Mouse (Mus musculus) MEL (cell line): ENCODE measurements at regions not wholly inside any gene's neighbourhood (a gene's known extent, or its start where the extent isn't known, plus 50 kb on each side); places are given as distances from the start of the nearest gene placed in this dataset.

ENCODE experiments used
- DNase-seq: peaks from one replicate; pipeline ENCODE4 v3.0.0; 2011; ENCODE audit warnings: low read depth, low spot score
- H3K27ac ChIP-seq: 2 replicates; pipeline ENCODE4 v1.5.1; 2012; ENCODE audit warnings: low read depth, mild to moderate bottlenecking, control low read depth, low read length, moderate library complexity; ENCODE audit not compliant: control insufficient read depth
- H3K27me3 ChIP-seq, 2 experiments: fragments of 150-350 bp in 1 of 2; sonication (generic) in 1 of 2; 2 replicates each; pipeline ENCODE4 v1.6.1; 2012; ENCODE audit warnings: low read length in 2 of 2, mild to moderate bottlenecking in 2 of 2, improper control_type of control experiment in 1 of 2, moderate library complexity in 1 of 2; ENCODE audit not compliant: insufficient read depth in 2 of 2, control insufficient read depth in 1 of 2
- H3K36me3 ChIP-seq, 2 experiments: 2 replicates each; pipeline ENCODE4 v1.6.1; 2012 to 2014; ENCODE audit warnings: low read length in 2 of 2, improper control_type of control experiment in 1 of 2, inconsistent platforms in 1 of 2, mild to moderate bottlenecking in 1 of 2; ENCODE audit not compliant: insufficient read depth in 2 of 2, control insufficient read depth in 1 of 2
- H3K4me1 ChIP-seq, 2 experiments: fragments of 150-350 bp in 1 of 2; sonication (generic) in 1 of 2; 2 replicates each; pipeline ENCODE4 v1.6.1; 2012; ENCODE audit warnings: low read length in 2 of 2, improper control_type of control experiment in 1 of 2, mild to moderate bottlenecking in 1 of 2; ENCODE audit not compliant: insufficient read depth in 2 of 2, control insufficient read depth in 1 of 2
- H3K4me3 ChIP-seq, 2 experiments: fragments of 150-350 bp in 1 of 2; sonication (generic) in 1 of 2; 2 replicates each; pipeline ENCODE4 v1.5.1; 2012; ENCODE audit warnings: low read depth in 2 of 2, low read length in 2 of 2, mild to moderate bottlenecking in 2 of 2, moderate library complexity in 2 of 2, control low read depth in 1 of 2, improper control_type of control experiment in 1 of 2; ENCODE audit not compliant: control insufficient read depth in 1 of 2, insufficient read depth in 1 of 2
- H3K79me2 ChIP-seq: 2 replicates; pipeline ENCODE4 v1.6.1; 2012; ENCODE audit warnings: mild to moderate bottlenecking, low read length, moderate library complexity; ENCODE audit not compliant: control insufficient read depth, poor library complexity, insufficient read depth
- H3K9ac ChIP-seq: 2 replicates; pipeline ENCODE4 v1.6.1; 2012; ENCODE audit warnings: low read depth, mild to moderate bottlenecking, control low read depth, low read length, moderate library complexity; ENCODE audit not compliant: control insufficient read depth, poor library complexity, severe bottlenecking
- H3K9me3 ChIP-seq: fragments of 150-350 bp; sonication (generic); replicated peaks from 2 replicates; pipeline ENCODE4 v1.6.1; 2012; ENCODE audit warnings: mild to moderate bottlenecking, low read length, improper control_type of control experiment, moderate library complexity; ENCODE audit not compliant: insufficient read depth
- CHD1 ChIP-seq: IDR thresholded peaks from 2 replicates; pipeline ENCODE4 v1.6.1; 2012; ENCODE audit warnings: low read depth, mild to moderate bottlenecking, inconsistent platforms, low read length, improper control_type of control experiment
- CTCF ChIP-seq, 3 experiments: IDR thresholded peaks in 2 of 3; conservative IDR thresholded peaks in 1 of 3; 2 replicates each; pipeline ENCODE4 v1.5.1; 2011 to 2012; ENCODE audit warnings: low read length in 3 of 3, low read depth in 2 of 3, mild to moderate bottlenecking in 2 of 3, improper control_type of control experiment in 1 of 3, inconsistent platforms in 1 of 3, mixed read lengths in 1 of 3, moderate library complexity in 1 of 3; ENCODE audit not compliant: control insufficient read depth in 1 of 3, insufficient read depth in 1 of 3, poor library complexity in 1 of 3, severe bottlenecking in 1 of 3
- E2F4 ChIP-seq: IDR thresholded peaks from 2 replicates; pipeline ENCODE4 v1.6.1; 2011; ENCODE audit warnings: low read depth, low read length, improper control_type of control experiment, borderline replicate concordance
- ELF1 ChIP-seq: IDR thresholded peaks from 2 replicates; pipeline ENCODE4 v1.6.1; 2014; ENCODE audit warnings: low read depth, mild to moderate bottlenecking, inconsistent platforms, low read length, improper control_type of control experiment, moderate library complexity
- EP300 ChIP-seq, 2 experiments: IDR thresholded peaks; 2 replicates each; pipeline ENCODE4 v1.6.1; 2011; ENCODE audit warnings: improper control_type of control experiment in 2 of 2, low read length in 2 of 2, low read depth in 1 of 2, mild to moderate bottlenecking in 1 of 2
- ETS1 ChIP-seq: IDR thresholded peaks from 2 replicates; pipeline ENCODE4 v1.6.1; 2012; ENCODE audit warnings: low read depth, mild to moderate bottlenecking, inconsistent platforms, low read length, improper control_type of control experiment, moderate library complexity
- GABPA ChIP-seq: IDR thresholded peaks from 2 replicates; pipeline ENCODE4 v1.6.1; 2012; ENCODE audit warnings: low read depth, mild to moderate bottlenecking, inconsistent platforms, low read length, improper control_type of control experiment, moderate library complexity
- HCFC1 ChIP-seq: IDR thresholded peaks from 2 replicates; pipeline ENCODE4 v1.6.1; 2012; ENCODE audit warnings: low read depth, mild to moderate bottlenecking, inconsistent platforms, low read length, improper control_type of control experiment, moderate library complexity
- JUND ChIP-seq: IDR thresholded peaks from 2 replicates; pipeline ENCODE4 v1.6.1; 2011; ENCODE audit warnings: low read depth, mild to moderate bottlenecking, improper control_type of control experiment, low read length
- KAT2A ChIP-seq: conservative IDR thresholded peaks from 2 replicates; pipeline ENCODE4 v1.6.1; 2012; ENCODE audit warnings: low read depth, low read length, improper control_type of control experiment, inconsistent platforms
- MAFK ChIP-seq: IDR thresholded peaks from 2 replicates; pipeline ENCODE4 v1.6.1; 2011; ENCODE audit warnings: low read depth, mild to moderate bottlenecking, low read length, improper control_type of control experiment, borderline replicate concordance
- MAX ChIP-seq: IDR thresholded peaks from 2 replicates; pipeline ENCODE4 v1.6.1; 2011; ENCODE audit warnings: low read length, improper control_type of control experiment
- MAZ ChIP-seq: IDR thresholded peaks from 2 replicates; pipeline ENCODE4 v1.6.1; 2012; ENCODE audit warnings: low read depth, mild to moderate bottlenecking, inconsistent platforms, low read length, improper control_type of control experiment
- MEF2A ChIP-seq: IDR thresholded peaks from 2 replicates; pipeline ENCODE4 v1.6.1; 2014; ENCODE audit warnings: low read depth, mild to moderate bottlenecking, inconsistent platforms, low read length, improper control_type of control experiment; ENCODE audit not compliant: poor library complexity, insufficient replicate concordance, severe bottlenecking; ENCODE audit errors: extremely low read depth
- MXI1 ChIP-seq: IDR thresholded peaks from 2 replicates; pipeline ENCODE4 v1.6.1; 2011; ENCODE audit warnings: mild to moderate bottlenecking, low read depth, low read length, improper control_type of control experiment
- MYB ChIP-seq: IDR thresholded peaks from 2 replicates; pipeline ENCODE4 v1.6.1; 2011; ENCODE audit warnings: mild to moderate bottlenecking, low read depth, low read length, improper control_type of control experiment
- MYC ChIP-seq: IDR thresholded peaks from 2 replicates; pipeline ENCODE4 v1.6.1; 2011; ENCODE audit warnings: low read depth, mild to moderate bottlenecking, low read length, improper control_type of control experiment, moderate library complexity
- NELFE ChIP-seq: IDR thresholded peaks from 2 replicates; pipeline ENCODE4 v1.6.1; 2011; ENCODE audit warnings: low read depth, low read length, improper control_type of control experiment
- NRF1 ChIP-seq: IDR thresholded peaks from 2 replicates; pipeline ENCODE4 v1.6.1; 2014; ENCODE audit warnings: low read depth, mild to moderate bottlenecking, inconsistent platforms, low read length, improper control_type of control experiment, moderate library complexity; ENCODE audit not compliant: poor library complexity, insufficient read depth, severe bottlenecking
- RAD21 ChIP-seq: IDR thresholded peaks from 2 replicates; pipeline ENCODE4 v1.6.1; 2011; ENCODE audit warnings: mild to moderate bottlenecking, low read depth, low read length, improper control_type of control experiment
- RCOR1 ChIP-seq: IDR thresholded peaks from 2 replicates; pipeline ENCODE4 v1.6.1; 2012; ENCODE audit warnings: low read depth, mild to moderate bottlenecking, inconsistent platforms, low read length, improper control_type of control experiment
- SIN3A ChIP-seq: IDR thresholded peaks from 2 replicates; pipeline ENCODE4 v1.6.1; 2012; ENCODE audit warnings: low read length, improper control_type of control experiment, inconsistent platforms
- SMC3 ChIP-seq: IDR thresholded peaks from 2 replicates; pipeline ENCODE4 v1.6.1; 2011; ENCODE audit warnings: low read depth, low read length, improper control_type of control experiment
- TAL1 ChIP-seq: IDR thresholded peaks from 2 replicates; pipeline ENCODE4 v1.6.1; 2012; ENCODE audit warnings: mild to moderate bottlenecking, inconsistent platforms, low read length, moderate library complexity, mixed read lengths
- TBP ChIP-seq: IDR thresholded peaks from 2 replicates; pipeline ENCODE4 v1.8.0; 2011; ENCODE audit warnings: low read depth, low read length, improper control_type of control experiment
- TCF12 ChIP-seq: IDR thresholded peaks from 2 replicates; pipeline ENCODE4 v1.6.1; 2014; ENCODE audit warnings: low read depth, mild to moderate bottlenecking, inconsistent platforms, low read length, improper control_type of control experiment, moderate library complexity
- UBTF ChIP-seq: IDR thresholded peaks from 2 replicates; pipeline ENCODE4 v1.6.1; 2012; ENCODE audit warnings: low read depth, mild to moderate bottlenecking, inconsistent platforms, low read length, improper control_type of control experiment, moderate library complexity, borderline replicate concordance; ENCODE audit not compliant: insufficient read depth
- USF1 ChIP-seq: IDR thresholded peaks from 2 replicates; pipeline ENCODE4 v1.6.1; 2014; ENCODE audit warnings: low read depth, mild to moderate bottlenecking, inconsistent platforms, low read length, improper control_type of control experiment, moderate library complexity
- USF2 ChIP-seq, 2 experiments: IDR thresholded peaks; 2 replicates each; pipeline ENCODE4 v1.6.1; 2011 to 2012; ENCODE audit warnings: improper control_type of control experiment in 2 of 2, low read length in 2 of 2, borderline replicate concordance in 1 of 2, inconsistent platforms in 1 of 2, low read depth in 1 of 2, mild to moderate bottlenecking in 1 of 2; ENCODE audit not compliant: insufficient read depth in 1 of 2
- ZC3H11A ChIP-seq: IDR thresholded peaks from 2 replicates; pipeline ENCODE4 v1.6.1; 2012; ENCODE audit warnings: low read depth, mild to moderate bottlenecking, inconsistent platforms, low read length, improper control_type of control experiment
- ZKSCAN1 ChIP-seq: IDR thresholded peaks from 2 replicates; pipeline ENCODE4 v1.6.1; 2012; ENCODE audit warnings: low read depth, mild to moderate bottlenecking, inconsistent platforms, low read length, improper control_type of control experiment, moderate library complexity
- ZMIZ1 ChIP-seq: IDR thresholded peaks from 2 replicates; pipeline ENCODE4 v1.6.1; 2012; ENCODE audit warnings: low read depth, mild to moderate bottlenecking, inconsistent platforms, low read length, improper control_type of control experiment, moderate library complexity
- ZNF384 ChIP-seq: IDR thresholded peaks from 2 replicates; pipeline ENCODE4 v1.6.1; 2012; ENCODE audit warnings: low read depth, mild to moderate bottlenecking, inconsistent platforms, low read length, improper control_type of control experiment

GRCm38 (mm10) chr10:43646326-43646725, 68.2 kb downstream of the Cd24a start (continued):
- TF ChIP-seq RCOR1 (peak; percentile 39; the same call in 1 of the 2 replicates), MEF2A (no peak), EP300 (IDR thresholded peaks at IDR 0.05; ENCODE audit: low read depth in 1 of 2, low read length in 2 of 2) (peak; percentile 91), JUND (no peak), SMC3 (no peak), ETS1 (peak; percentile 77), TCF12 (peak; percentile 90), UBTF (no peak)

GRCm38 (mm10) chr10:43646965-43647364, 68.9 kb downstream of the Cd24a start:
- Histone ChIP-seq H3K36me3 (peaks cover 0 to 51% of the 10 kb centered on the region in 2 experiments; a peak in 2 of 4 replicates), H3K4me3 (peak overlapping the region; percentile 55 to 66), H3K79me2 (peaks cover 5% of the 10 kb centered on the region), H3K27me3 (no peaks in the 10 kb centered on the region), H3K9ac (peak overlapping the region; percentile 67), H3K9me3 (no peaks in the 10 kb centered on the region), H3K27ac (peak overlapping the region; percentile 95), H3K4me1 (peaks cover 19 to 45% of the 10 kb centered on the region in 2 experiments)
- peak; percentile 90 for DNase-seq
- TF ChIP-seq GABPA (peak; percentile 70), CHD1 (no peak), SIN3A (peak; percentile 81), KAT2A (no peak), CTCF (IDR thresholded peaks at IDR 0.05 in 2 of 3, conservative IDR thresholded peaks at IDR 0.05 in 1 of 3; ENCODE audit: control insufficient read depth in 1 of 3, insufficient read depth in 1 of 3, low read depth in 2 of 3, low read length in 3 of 3, poor library complexity in 1 of 3, severe bottlenecking in 1 of 3) (no peak), HCFC1 (0 out of 2 replicates have a peak, but pooled peaks have one; percentile 60), RCOR1 (peak; percentile 95), TAL1 (peak; percentile 70), ZMIZ1 (0 out of 2 replicates have a peak, but pooled peaks have one; percentile 43), MAX (peak; percentile 61), MEF2A (no peak), ZNF384 (no peak), SMC3 (no peak), UBTF (no peak), ELF1 (no peak), EP300 (IDR thresholded peaks at IDR 0.05; ENCODE audit: low read depth in 1 of 2, low read length in 2 of 2) (peak; percentile 98 to 99), MYB (peak; percentile 95), ETS1 (peak; percentile 99), MAZ (peak; percentile 67; the same call in 1 of the 2 replicates), ZKSCAN1 (no peak), USF2 (IDR thresholded peaks at IDR 0.05; ENCODE audit: borderline replicate concordance in 1 of 2, insufficient read depth in 1 of 2, low read depth in 1 of 2, low read length in 2 of 2) (no peak), MAFK (peak; percentile 86), MXI1 (peak; percentile 73), MYC (peak; percentile 87), NRF1 (peak; percentile 40; the same call in 1 of the 2 replicates), ZC3H11A (peak; percentile 13; the same call in 1 of the 2 replicates), NELFE (peak; percentile 75), TBP (peak; percentile 75), E2F4 (no peak), USF1 (no peak), RAD21 (no peak; the same call in 1 of the 2 replicates)
